Mouse (Mus musculus): ENCODE measurements around the gene Parm1.
A peak's percentile ranks its signal among the peaks of the same experiment; 100 is the strongest.

Gene Parm1

DNA sequence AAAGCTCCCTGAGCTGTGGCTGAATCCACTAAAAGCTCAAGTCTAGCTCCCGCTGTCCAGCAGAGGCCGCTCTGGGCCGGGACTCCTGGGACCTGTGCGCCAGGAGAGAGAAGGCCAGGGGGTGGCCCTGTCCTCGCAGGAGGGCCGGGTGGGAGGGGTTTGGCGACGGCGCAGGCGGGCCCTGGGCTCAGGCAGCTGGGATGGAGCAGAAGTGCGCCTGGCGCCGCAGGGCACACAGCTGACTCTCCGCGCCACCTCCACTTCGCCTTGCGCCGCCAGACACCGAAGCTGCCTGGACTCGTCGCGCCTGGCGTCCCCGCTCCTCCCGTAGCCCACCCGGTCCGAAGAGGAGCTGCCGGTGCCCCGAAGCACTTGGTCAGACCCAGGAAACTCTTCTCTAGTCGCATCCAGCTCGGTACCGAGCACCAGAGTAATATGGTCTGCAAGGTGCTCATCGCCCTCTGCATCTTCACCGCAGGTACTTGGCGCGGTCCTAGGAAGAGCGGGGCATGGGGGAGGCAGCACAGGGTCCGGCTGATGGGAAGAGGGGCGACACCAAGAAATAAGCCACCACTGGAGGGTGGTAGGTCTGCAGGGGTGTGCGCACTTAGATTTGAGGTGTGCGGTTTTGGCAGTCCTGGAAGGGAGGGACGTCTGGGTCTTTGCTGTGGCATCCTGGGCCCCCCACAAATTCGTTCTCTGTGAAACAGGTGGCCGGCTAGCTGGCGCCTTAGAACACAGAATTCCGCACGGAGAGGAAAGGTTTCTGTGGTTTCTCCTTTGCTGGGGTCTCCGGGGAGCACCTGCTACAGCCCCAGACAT lies at the start of gene Parm1:
Gene Parm1, plus strand, starts transcription at position 136 of the 822 bp plus-strand sequence.
- peak; percentile 90 for DNase-seq

DNA sequence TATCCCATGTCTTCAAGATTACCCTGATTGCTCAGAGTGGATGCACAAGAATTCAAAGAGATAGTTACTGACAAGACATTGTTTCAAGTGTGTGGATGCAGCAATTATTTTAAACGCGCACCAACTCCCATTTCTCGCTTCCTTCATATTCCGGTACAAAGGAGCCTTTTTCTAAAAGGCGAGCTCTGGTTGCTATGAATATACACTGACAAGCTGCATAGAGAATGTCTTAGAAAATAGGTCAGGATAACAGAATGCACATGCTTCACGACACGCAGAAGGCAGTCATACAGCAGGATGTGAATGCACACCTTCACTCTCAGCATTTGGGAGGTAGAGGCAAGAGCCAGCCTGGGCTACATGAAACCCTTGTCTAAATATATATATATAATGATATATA lies 42.2 kb upstream of the Parm1 start:
- no peak for DNase-seq

DNA sequence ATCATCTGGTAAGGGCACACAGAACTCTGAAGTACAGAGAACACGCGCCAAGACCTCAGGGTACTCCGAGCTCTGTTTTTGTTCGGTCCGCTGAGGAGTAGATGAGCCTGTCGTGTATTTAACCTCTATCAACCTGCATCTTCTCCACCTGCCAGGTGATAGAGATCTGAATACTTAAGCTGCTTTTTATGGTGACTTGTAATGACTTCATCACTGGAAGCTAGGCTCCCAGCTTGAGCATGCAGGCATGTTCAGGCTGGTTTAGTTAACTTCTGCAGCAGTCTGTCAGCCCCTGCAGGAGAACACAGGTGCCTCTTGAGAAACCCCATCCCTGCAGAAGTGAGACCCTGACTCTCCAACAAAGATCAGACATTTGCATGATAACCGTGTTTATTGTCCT lies 40.6 kb upstream of the Parm1 start:
- DNase-seq: no peak

DNA sequence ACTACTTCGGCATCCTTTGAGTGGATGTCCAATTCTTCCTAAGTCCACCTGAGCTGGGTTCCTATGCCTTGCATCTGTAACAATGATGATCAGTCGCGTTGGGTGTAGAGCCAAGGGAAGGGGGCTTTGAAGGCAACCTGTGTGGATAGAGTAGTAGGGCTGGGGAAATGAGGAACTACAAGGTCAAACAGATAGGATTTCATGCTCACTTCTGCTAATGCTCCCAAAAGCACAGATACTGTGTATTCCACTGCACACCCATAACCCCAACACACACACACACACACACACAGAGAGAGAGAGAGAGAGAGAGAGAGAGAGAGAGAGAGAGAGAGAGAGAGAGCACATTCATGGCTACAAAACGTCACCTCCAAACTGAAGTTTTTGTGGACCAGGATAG lies 38.7 kb upstream of the Parm1 start:
- no peak for DNase-seq

DNA sequence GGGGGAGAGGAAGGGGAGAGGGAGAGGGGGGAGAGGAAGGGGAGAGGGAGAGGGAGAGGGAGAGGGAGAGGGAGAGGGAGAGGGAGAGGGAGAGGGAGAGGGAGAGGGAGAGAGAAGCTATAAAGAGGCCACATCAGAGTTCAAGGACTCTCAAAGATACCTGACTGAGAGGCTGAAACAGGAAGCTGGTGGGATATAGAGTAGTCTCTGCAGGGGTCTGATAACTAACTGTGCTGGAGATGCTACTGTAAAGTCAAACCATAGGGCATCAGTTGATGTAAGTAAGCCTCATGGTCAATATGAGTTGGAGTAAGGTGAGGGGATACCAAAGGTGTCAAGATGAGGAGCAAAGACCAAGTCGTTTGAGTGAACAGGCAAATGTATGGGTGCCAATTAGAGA lies 37.3 kb upstream of the Parm1 start:
- DNase-seq: no peak

- DNase-seq: no peak
Measured at GRCm38 (mm10) chr5:91484324-91484723, 33.1 kb upstream of the Parm1 start.

- DNase-seq: no peak
Measured at GRCm38 (mm10) chr5:91494456-91494855, 23.0 kb upstream of the Parm1 start.

DNA sequence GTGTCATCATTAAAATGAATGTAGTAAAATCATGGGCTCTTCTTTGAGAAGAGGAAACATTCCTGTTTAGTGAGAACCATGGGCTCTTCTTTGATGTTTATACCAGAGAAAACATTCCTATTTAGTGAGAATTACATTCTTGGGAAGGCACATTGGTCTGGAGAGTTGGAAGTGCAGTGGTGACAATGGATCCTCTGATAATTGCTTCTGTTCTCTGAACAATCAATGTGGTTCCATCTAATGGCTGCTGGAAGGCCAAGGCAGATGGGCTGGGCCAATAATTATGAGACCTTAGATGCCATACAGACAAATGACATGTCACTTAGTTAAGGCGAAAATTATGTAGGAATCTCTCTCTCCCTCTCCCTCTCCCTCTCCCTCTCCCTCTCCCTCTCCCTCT lies 16.1 kb upstream of the Parm1 start:
- DNase-seq: no peak

DNA sequence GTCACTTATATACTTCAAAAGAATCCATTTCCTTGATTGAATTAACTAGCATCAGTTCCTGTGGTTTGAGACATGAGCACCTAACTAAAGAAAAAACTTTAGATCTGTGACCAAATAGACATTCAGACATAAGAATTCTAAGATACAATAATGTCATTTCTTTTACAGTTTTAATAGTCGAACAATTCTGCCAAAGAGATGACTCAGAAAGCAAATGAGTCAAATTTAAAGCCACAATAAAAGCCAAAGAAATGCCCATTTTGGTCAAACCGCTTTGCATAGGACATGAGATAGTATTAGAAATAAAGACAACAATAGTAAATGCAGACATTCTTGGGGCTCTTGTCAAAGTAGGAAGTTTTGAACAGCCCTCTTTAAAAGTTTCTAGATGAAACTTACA lies 15.0 kb upstream of the Parm1 start:
- no peak for DNase-seq

GRCm38 (mm10) chr5:91504320-91504922 lies 13.0 kb upstream of the Parm1 start:
- DNase-seq: no peak

DNA sequence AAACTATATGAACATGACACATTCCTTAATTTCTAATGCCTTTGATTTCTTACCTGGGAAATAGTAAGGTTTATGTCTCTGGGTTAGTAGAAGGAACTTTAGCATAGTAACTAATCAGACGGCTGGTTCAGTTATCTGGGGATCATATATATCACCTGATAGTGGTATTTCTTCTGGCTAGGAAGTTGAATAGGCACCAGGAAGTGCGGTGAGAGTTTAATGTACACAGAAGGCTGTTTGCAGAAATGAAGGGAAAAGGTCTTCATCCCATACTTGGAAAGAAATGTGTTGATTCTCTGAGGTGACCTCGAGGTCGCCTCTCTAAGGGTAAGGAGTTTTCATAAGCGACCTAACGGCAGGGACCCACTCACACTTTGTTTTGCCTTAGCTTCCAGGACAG lies 338 bp upstream of the Parm1 start:
- no peak for DNase-seq

DNA sequence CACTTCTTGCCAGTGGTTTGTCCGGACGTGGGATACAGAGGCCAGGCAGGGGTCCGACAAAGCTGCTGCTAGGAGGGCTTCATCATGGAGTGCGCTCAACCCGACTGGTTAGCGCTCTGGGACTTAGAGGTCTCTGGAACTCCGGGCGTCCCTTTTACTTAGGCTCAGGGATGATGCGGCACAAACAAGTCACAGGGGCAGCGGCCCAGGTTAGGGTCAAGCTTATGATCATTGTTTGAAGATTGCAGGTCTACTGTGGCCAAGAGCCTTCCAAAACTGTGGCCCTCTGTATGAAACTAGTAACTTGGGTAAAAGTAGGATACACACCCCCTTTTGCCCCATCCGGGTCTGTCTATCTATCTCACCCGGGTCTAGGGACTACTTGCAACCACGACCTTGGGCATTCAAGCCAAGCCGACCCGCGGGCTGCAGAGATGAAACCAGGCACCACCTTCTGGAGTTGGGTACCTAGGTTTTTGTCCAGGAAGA lies 931 bp downstream of the Parm1 start:
- DNase-seq: no peak

DNA sequence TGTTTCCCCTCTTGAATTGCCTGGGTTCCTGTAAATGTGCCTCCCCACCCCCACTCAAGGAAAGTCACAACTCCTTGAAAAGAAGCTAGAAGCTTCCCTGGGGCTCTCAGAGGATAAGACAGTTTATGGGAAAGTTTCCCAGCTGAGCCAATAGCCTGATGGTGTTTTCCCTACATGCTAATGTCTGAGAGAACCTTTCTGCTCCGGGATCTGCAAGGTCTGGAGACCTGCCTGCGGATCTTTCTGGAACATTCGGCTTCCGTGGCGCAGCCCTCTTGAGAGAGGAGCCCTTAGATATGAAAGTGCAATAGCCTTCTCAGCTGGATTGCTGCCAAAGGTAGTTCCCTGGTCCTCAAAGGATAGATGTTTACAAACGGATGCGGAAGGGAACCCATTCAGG lies 1.5 kb downstream of the Parm1 start:
- DNase-seq: peak; percentile 35

DNA sequence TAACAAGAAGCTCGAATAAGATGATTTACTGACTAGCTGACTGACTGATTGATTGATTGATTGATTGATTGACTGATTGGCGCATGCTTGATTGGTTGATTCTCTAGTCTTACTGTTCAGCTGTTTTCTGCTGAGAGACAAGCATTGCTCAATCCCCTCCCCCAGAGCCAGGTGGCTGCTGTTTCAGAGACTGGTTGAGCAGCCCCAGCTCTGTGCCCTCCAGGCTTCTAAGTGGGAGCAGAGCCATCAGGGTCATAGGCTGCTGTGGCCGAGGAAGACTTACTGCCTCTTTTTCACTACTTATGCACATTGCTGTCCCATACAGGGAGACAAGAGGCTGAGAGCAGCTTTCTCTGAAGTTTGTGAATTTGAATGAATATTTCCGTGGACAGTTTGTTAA lies 2.1 kb downstream of the Parm1 start:
- DNase-seq: no peak

DNA sequence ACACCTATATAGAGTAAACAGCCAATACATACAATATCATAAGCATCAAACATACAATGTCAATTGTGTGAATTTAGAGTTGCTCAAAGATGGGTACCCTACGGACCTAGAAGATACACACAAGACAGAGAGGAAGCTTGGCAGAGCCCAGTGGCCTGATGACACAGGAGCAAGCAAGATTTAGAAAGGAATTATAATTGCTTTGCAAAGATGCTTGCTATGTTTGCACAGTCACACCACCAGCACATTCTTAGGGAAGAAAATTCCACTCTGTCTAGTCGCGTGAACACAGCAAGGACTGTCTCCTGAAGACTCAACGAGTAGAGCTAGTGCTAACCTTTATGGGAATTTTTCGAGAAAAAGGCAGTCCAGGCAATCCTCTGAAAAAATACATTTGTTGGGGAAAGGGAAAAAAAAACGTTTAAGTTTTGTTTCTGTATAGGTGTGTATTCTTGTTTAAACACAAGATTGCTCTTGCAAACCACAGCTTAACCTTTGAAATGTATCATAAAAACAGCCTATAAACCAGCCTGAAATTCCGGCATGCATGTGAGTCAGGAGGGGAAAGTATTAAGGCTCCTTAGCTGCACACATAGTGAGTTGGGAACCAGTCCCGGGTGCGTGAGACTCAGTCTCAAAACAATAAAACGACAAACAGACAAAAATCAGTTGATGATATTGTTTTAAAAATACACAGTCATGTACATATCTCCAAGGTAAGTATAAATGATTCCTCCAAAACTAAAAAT lies 15.5 kb downstream of the Parm1 start:
- no peak for DNase-seq

DNA sequence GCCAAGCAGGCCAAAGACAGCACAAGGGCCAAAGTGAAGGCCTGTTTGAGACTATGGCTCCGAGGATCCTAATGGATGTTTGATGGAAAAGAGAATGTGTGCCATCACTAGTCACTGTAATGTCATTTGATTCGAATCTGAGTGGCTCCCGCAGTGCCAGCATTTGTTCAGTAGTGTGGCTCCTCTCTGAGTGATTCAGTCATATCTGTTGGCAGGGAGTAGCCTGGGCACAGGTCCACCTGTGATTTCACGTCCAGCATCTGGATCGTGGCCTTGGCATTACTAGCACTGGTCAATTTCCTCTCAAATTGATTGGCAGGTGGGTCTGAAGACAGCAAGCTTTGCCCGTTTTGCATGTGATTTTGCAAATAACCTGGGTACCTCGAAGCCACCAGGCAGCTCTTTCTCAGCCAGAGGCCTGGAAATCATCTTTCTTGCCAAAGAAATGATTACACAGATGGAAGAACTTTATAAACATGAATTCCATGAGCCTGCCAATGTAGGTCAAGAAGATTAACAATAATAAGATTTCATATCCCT lies 41.7 kb downstream of the Parm1 start:
- no peak for DNase-seq

GRCm38 (mm10) chr5:91559711-91560110 lies 42.3 kb downstream of the Parm1 start:
- DNase-seq: no peak

DNA sequence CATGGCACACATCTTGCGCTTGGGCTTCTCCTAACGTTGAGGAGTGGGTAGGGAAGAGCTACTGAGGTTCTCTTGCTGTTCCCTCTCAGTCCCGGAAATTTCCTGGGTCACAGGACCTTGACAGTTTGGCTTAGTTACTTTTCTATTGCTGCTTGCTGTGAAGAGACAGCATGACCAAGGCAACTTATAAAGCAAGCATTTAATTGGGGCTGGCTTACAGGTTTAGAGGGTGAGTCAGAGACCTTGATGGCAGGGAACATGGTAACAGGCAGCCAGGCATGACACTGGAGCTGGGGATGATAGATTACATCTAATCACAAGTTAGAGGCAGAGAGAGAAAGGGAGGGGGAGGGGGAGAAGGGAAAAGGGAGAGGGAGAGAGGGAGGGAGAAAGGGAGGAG lies 44.0 kb downstream of the Parm1 start:
- no peak for DNase-seq

DNA sequence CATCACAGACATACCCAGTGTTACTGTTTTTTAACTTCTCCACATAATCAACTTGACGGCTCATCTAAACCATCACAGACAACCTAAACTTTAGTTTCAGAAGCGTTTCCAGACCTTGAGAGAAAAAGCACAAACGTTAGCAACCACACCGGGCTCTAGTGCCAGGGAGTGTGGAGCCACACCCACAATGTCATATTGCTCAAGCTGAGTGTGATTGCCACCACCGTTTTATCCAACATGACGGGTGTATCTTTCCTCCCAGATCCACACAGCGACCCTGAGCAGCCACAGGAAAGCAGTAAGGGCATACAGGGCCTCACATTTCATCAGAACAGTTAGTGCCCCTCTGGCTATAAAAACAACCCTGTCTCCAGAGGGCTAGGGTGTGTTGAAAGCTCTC lies 45.1 kb downstream of the Parm1 start:
- DNase-seq: no peak

GRCm38 (mm10) chr5:91564054-91564453 lies 46.6 kb downstream of the Parm1 start:
- no peak for DNase-seq

DNA sequence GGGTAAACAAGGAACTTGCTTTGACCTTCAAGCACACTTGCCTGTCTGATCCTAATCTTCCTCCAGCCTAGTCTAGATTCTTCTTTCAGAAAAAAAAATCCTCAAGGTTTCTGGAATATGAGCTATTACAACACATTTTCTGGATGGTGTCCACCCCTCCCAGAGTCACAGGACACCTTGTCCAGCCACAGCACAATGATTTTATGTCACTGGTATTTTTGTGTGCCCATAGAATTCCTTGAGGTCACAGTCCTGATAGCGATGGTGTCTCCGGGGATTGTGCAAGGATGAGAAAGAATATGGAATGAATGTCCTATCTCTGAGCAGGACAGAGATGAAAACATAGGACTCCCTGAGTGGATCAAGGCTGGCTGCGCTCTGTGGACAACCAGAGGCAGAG lies 48.0 kb downstream of the Parm1 start:
- no peak for DNase-seq

GRCm38 (mm10) chr5:91566591-91566990 lies 49.2 kb downstream of the Parm1 start:
- DNase-seq: no peak

- DNase-seq: no peak
Measured at GRCm38 (mm10) chr5:91574211-91574610, 56.8 kb downstream of the Parm1 start.

DNA sequence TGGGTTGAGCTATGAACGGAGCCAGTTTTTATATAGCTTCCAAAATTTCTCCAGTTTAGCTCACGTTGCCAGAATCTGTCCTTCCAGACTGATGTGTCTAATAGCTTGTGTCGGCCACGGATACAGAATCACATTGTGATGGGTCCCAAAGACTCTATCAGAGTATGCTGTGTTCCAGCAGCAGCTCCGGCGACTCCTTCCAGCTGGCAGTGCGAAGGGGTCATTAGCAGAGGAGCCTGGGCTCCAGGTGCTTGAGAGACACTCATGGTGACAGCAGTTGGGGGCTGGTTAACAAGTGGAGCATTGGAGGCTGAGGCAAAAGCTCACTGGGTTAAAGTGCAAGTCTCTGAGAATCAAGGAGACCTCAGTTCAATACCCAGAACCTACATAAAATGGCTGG lies 61.5 kb downstream of the Parm1 start:
- DNase-seq: no peak
